Comparison of ENCODE assay signal across 30 mouse cellular contexts in genomic region chr3:141872337-141873042, GRCm38 (mm10).
DNase-seq lines count a peak whose midpoint lies in the region; ATAC-seq lines count a peak whose summit lies in the region.
"Had no signal": no experiment of that assay in that cellular context is flagged by ENCODE, and none has a peak within 500 bp of the region (broad histone marks: within the 10 kb centered on the region; RNA-seq: fewer than 3 reads in every experiment).

No protein-coding gene starts in this region.

- no peaks in the 10 kb centered on the region for H3K27me3 ChIP-seq in hindbrain, embryonic 11.5 days (ENCODE audit: control insufficient read depth, insufficient read depth, low read length)
- no peaks in the 10 kb centered on the region for H3K27me3 ChIP-seq in hindbrain, embryonic 14.5 days (ENCODE audit: control insufficient read depth, insufficient read depth, low read length)
- H3K27me3 ChIP-seq in neural tube, embryonic 15.5 days (replicated peaks), result no peaks in the 10 kb centered on the region
- no peaks in the 10 kb centered on the region for H3K27me3 ChIP-seq in neural tube, embryonic 12.5 days (replicated peaks)
- H3K27me3 ChIP-seq: heart, embryonic 15.5 days; limb, embryonic 15.5 days; liver, embryonic 13.5 days had no signal

- H3K27ac ChIP-seq in hindbrain, embryonic 11.5 days (ENCODE audit: low read depth, low read length), result peak overlapping the region; percentile 4; the same call in 1 of the 2 replicates
- no peak overlapping the region for H3K27ac ChIP-seq in hindbrain, embryonic 14.5 days
- H3K27ac ChIP-seq in neural tube, embryonic 15.5 days (replicated peaks), result no peak overlapping the region
- no peak overlapping the region for H3K27ac ChIP-seq in neural tube, embryonic 12.5 days
- H3K27ac ChIP-seq: heart, embryonic 10.5 days; heart, embryonic 15.5 days; kidney, postnatal 0 days; limb, embryonic 10.5 days; limb, embryonic 15.5 days; liver, embryonic 13.5 days; macrophage had no signal

- 0 out of 2 replicates have a peak, but pooled peaks cover 4% of the 10 kb centered on the region for H3K4me1 ChIP-seq in hindbrain, embryonic 11.5 days (replicated peaks; ENCODE audit: control insufficient read depth, insufficient read depth, low read length)
- H3K4me1 ChIP-seq in hindbrain, embryonic 14.5 days (replicated peaks; ENCODE audit: control insufficient read depth, insufficient read depth, low read length), result peaks cover 7% of the 10 kb centered on the region; the same call in 1 of the 2 replicates
- no peaks in the 10 kb centered on the region for H3K4me1 ChIP-seq in neural tube, embryonic 15.5 days
- H3K4me1 ChIP-seq in neural tube, embryonic 12.5 days, result peaks cover 3% of the 10 kb centered on the region; the same call in 1 of the 2 replicates
- H3K4me1 ChIP-seq: heart, embryonic 10.5 days; heart, embryonic 15.5 days; limb, embryonic 10.5 days; limb, embryonic 15.5 days; liver, embryonic 13.5 days had no signal

- no peak overlapping the region for H3K4me3 ChIP-seq in hindbrain, embryonic 11.5 days (ENCODE audit: low read depth, low read length)
- H3K4me3 ChIP-seq in hindbrain, embryonic 14.5 days (replicated peaks; ENCODE audit: low read length), result no peak overlapping the region
- no peak overlapping the region for H3K4me3 ChIP-seq in neural tube, embryonic 15.5 days (replicated peaks)
- H3K4me3 ChIP-seq in neural tube, embryonic 12.5 days, result no peak overlapping the region
- H3K4me3 ChIP-seq: erythroblast, embryonic 14.5 days; heart, embryonic 10.5 days; heart, embryonic 15.5 days; limb, embryonic 10.5 days; limb, embryonic 15.5 days; liver, embryonic 13.5 days; myocyte had no signal

- no peak overlapping the region for H3K9ac ChIP-seq in hindbrain, embryonic 11.5 days (ENCODE audit: low read depth, low read length)
- no peak overlapping the region for H3K9ac ChIP-seq in hindbrain, embryonic 14.5 days
- no peak overlapping the region for H3K9ac ChIP-seq in neural tube, embryonic 15.5 days (replicated peaks)
- no peak overlapping the region for H3K9ac ChIP-seq in neural tube, embryonic 12.5 days
- H3K9ac ChIP-seq: heart, embryonic 15.5 days; limb, embryonic 15.5 days; liver, embryonic 13.5 days had no signal

- no peaks in the 10 kb centered on the region for H3K9me3 ChIP-seq in hindbrain, embryonic 11.5 days (ENCODE audit: control insufficient read depth, low read length)
- 0 out of 2 replicates have a peak, but pooled peaks cover 5% of the 10 kb centered on the region for H3K9me3 ChIP-seq in hindbrain, embryonic 14.5 days (ENCODE audit: control insufficient read depth, low read length)
- H3K9me3 ChIP-seq in neural tube, embryonic 15.5 days (replicated peaks), result no peaks in the 10 kb centered on the region
- H3K9me3 ChIP-seq in neural tube, embryonic 12.5 days, result peaks cover 3% of the 10 kb centered on the region; the same call in 1 of the 2 replicates
- H3K9me3 ChIP-seq: G1E; heart, embryonic 10.5 days; heart, embryonic 15.5 days; limb, embryonic 10.5 days; limb, embryonic 15.5 days; liver, embryonic 13.5 days had no signal

- H3K4me2 ChIP-seq in hindbrain, embryonic 11.5 days (replicated peaks; ENCODE audit: low read depth, low read length), result no peak overlapping the region
- H3K4me2 ChIP-seq in hindbrain, embryonic 14.5 days (replicated peaks), result no peak overlapping the region
- no peak overlapping the region for H3K4me2 ChIP-seq in neural tube, embryonic 15.5 days
- no peak overlapping the region for H3K4me2 ChIP-seq in neural tube, embryonic 12.5 days (replicated peaks)
- H3K4me2 ChIP-seq: heart, embryonic 15.5 days; limb, embryonic 15.5 days; liver, embryonic 13.5 days had no signal

- 57% methylated on average over 10 of the region's 10 CpGs for WGBS in hindbrain, embryonic 11.5 days
- WGBS in hindbrain, embryonic 14.5 days, result 36% methylated on average over 10 of the region's 10 CpGs
- 18% methylated on average over 10 of the region's 10 CpGs for WGBS in neural tube, embryonic 15.5 days
- WGBS in neural tube, embryonic 12.5 days, result 26% methylated on average over 10 of the region's 10 CpGs

- no peaks in the 10 kb centered on the region for H3K36me3 ChIP-seq in hindbrain, embryonic 11.5 days (ENCODE audit: control insufficient read depth, insufficient read depth, low read length)
- H3K36me3 ChIP-seq in hindbrain, embryonic 14.5 days (replicated peaks; ENCODE audit: control insufficient read depth, insufficient read depth), result no peaks in the 10 kb centered on the region
- H3K36me3 ChIP-seq in neural tube, embryonic 15.5 days, result no peaks in the 10 kb centered on the region
- H3K36me3 ChIP-seq in neural tube, embryonic 12.5 days, result peaks cover 8% of the 10 kb centered on the region; the same call in 1 of the 2 replicates
- H3K36me3 ChIP-seq: G1E; heart, embryonic 10.5 days; heart, embryonic 15.5 days; liver, embryonic 13.5 days had no signal

- peak; percentile 93 for ATAC-seq in hindbrain, embryonic 11.5 days (ENCODE audit: low FRiP score)
- ATAC-seq in hindbrain, embryonic 14.5 days (ENCODE audit: low FRiP score), result no peak
- no peak for ATAC-seq in neural tube, embryonic 15.5 days (ENCODE audit: low FRiP score)
- ATAC-seq in neural tube, embryonic 12.5 days (ENCODE audit: low FRiP score, low read depth), result peak; percentile 97
- ATAC-seq: forebrain, embryonic 16.5 days; hindbrain, embryonic 16.5 days had no signal

- peak; percentile 39 for DNase-seq in hindbrain, embryonic 11.5 days (ENCODE audit: low spot score)
- no peak for DNase-seq in hindbrain, embryonic 14.5 days (ENCODE audit: low spot score)
- peak; percentile 30 for DNase-seq in neural tube, embryonic 10.5 days (ENCODE audit: extremely low spot score, low spot score)
- no peak for DNase-seq in right cerebral cortex, adult 2 months (ENCODE audit: low spot score in 2 of 2)
- no peak for DNase-seq in layer of hippocampus, postnatal 36 days
- DNase-seq in frontal cortex, postnatal 14 days (ENCODE audit: low spot score in 2 of 2), result no peak
- DNase-seq: adrenal gland, adult 8-10 months; cerebellum, adult 2 months; cerebellum, postnatal 14 days; gastrocnemius, postnatal 10 days; heart, postnatal 36 days; kidney, adult 2 months; liver, embryonic 13.5 days; lung, adult 18-20 months; lung, postnatal 10 days; spleen, adult 18-20 months; thymus, postnatal 14 days had no signal

Comparison
In these comparisons a context has a peak if more than half of its experiments do, and no peak if none do; other contexts are left out.
1. ATAC-seq: peak in hindbrain, embryonic 11.5 days (single experiment) and neural tube, embryonic 12.5 days (single experiment); none in hindbrain, embryonic 14.5 days (single experiment) and neural tube, embryonic 15.5 days (single experiment).
2. DNase-seq: peak in hindbrain, embryonic 11.5 days (single experiment) and neural tube, embryonic 10.5 days (single experiment); none in hindbrain, embryonic 14.5 days (single experiment), right cerebral cortex, adult 2 months (0 of 2), layer of hippocampus, postnatal 36 days (0 of 2) and frontal cortex, postnatal 14 days (0 of 2).